Mouse (Mus musculus): ENCODE data around the gene Stag3. TPM values are rescaled to one million over a fixed set of nuclear protein-coding genes. Genes with fewer than 3 reads are reported as not detected.

Stag3 gene
- total and polyA plus RNA-seq, 3 experiments: 0.07 TPM; not detected in 2

GRCm38 (mm10) chr5:138299613-138300012 lies 19.6 kb downstream of the Stag3 start:
- Histone ChIP-seq H3K4me3 (ENCODE audit: control insufficient read depth in 1 of 2, insufficient read depth in 1 of 2, low read depth in 2 of 2, low read length in 2 of 2) (no peak overlapping the region), H3K36me3 (ENCODE audit: control insufficient read depth in 1 of 2, insufficient read depth in 2 of 2, low read length in 2 of 2) (no peaks in the 10 kb centered on the region), H3K9me3 (replicated peaks; ENCODE audit: insufficient read depth, low read length) (no peaks in the 10 kb centered on the region), H3K27me3 (ENCODE audit: control insufficient read depth in 1 of 2, insufficient read depth in 2 of 2, low read length in 2 of 2) (no peaks in the 10 kb centered on the region; a peak in 1 of 4 replicates), H3K9ac (ENCODE audit: control insufficient read depth, low read depth, low read length, poor library complexity, severe bottlenecking) (no peak overlapping the region), H3K4me1 (ENCODE audit: control insufficient read depth in 1 of 2, insufficient read depth in 2 of 2, low read length in 2 of 2) (no peaks in the 10 kb centered on the region), H3K79me2 (ENCODE audit: control insufficient read depth, insufficient read depth, low read length, poor library complexity) (no peaks in the 10 kb centered on the region), H3K27ac (ENCODE audit: control insufficient read depth, low read depth, low read length) (no peak overlapping the region)
- TF ChIP-seq RAD21 (IDR thresholded peaks at IDR 0.05; ENCODE audit: low read depth, low read length) (no peak), RCOR1 (IDR thresholded peaks at IDR 0.05; ENCODE audit: low read depth, low read length) (no peak), POLR2A (IDR thresholded peaks at IDR 0.05; ENCODE audit: control insufficient read depth in 1 of 2, insufficient read depth in 1 of 2, low read depth in 1 of 2, low read length in 2 of 2, poor library complexity in 1 of 2) (no peak), E2F4 (IDR thresholded peaks at IDR 0.05; ENCODE audit: borderline replicate concordance, low read depth, low read length) (no peak), ELF1 (IDR thresholded peaks at IDR 0.05; ENCODE audit: low read depth, low read length) (no peak)
- no peak for DNase-seq (ENCODE audit: low read depth, low spot score)

GRCm38 (mm10) chr5:138312795-138313194 lies 32.8 kb downstream of the Stag3 start:
- no peaks in the 10 kb centered on the region for H3K9me3 ChIP-seq (replicated peaks; ENCODE audit: insufficient read depth, low read length)
- H3K4me1 ChIP-seq (ENCODE audit: control insufficient read depth in 1 of 2, insufficient read depth in 2 of 2, low read length in 2 of 2): no peaks in the 10 kb centered on the region
- no peaks in the 10 kb centered on the region for H3K79me2 ChIP-seq (ENCODE audit: control insufficient read depth, insufficient read depth, low read length, poor library complexity)
- no peak for DNase-seq (ENCODE audit: low read depth, low spot score)
- no peak overlapping the region for H3K9ac ChIP-seq (ENCODE audit: control insufficient read depth, low read depth, low read length, poor library complexity, severe bottlenecking)
- H3K27me3 ChIP-seq (ENCODE audit: control insufficient read depth in 1 of 2, insufficient read depth in 2 of 2, low read length in 2 of 2): no peaks in the 10 kb centered on the region
- no peak overlapping the region for H3K4me3 ChIP-seq (ENCODE audit: control insufficient read depth in 1 of 2, insufficient read depth in 1 of 2, low read depth in 2 of 2, low read length in 2 of 2)
- no peak overlapping the region for H3K27ac ChIP-seq (ENCODE audit: control insufficient read depth, low read depth, low read length)
- no peaks in the 10 kb centered on the region for H3K36me3 ChIP-seq (ENCODE audit: control insufficient read depth in 1 of 2, insufficient read depth in 2 of 2, low read length in 2 of 2)
- TF ChIP-seq MYC (IDR thresholded peaks at IDR 0.05; ENCODE audit: low read depth, low read length): no peak
- TF ChIP-seq ELF1 (IDR thresholded peaks at IDR 0.05; ENCODE audit: low read depth, low read length): no peak
- TF ChIP-seq ETS1 (IDR thresholded peaks at IDR 0.05; ENCODE audit: low read depth, low read length): no peak
- TF ChIP-seq KAT2A (conservative IDR thresholded peaks at IDR 0.05; ENCODE audit: low read depth, low read length): no peak
- TF ChIP-seq USF1 (IDR thresholded peaks at IDR 0.05; ENCODE audit: low read depth, low read length): no peak
- no peak for TF ChIP-seq ZNF384 (IDR thresholded peaks at IDR 0.05; ENCODE audit: low read depth, low read length)
- TF ChIP-seq POLR2AphosphoS2 (IDR thresholded peaks at IDR 0.05; ENCODE audit: low read length): no peak
- no peak for TF ChIP-seq BHLHE40 (IDR thresholded peaks at IDR 0.05; ENCODE audit: borderline replicate concordance, low read depth, low read length)
- TF ChIP-seq MAZ (IDR thresholded peaks at IDR 0.05; ENCODE audit: low read depth, low read length): no peak
- no peak for TF ChIP-seq SIN3A (IDR thresholded peaks at IDR 0.05; ENCODE audit: low read length)
- TF ChIP-seq GABPA (IDR thresholded peaks at IDR 0.05; ENCODE audit: low read depth, low read length): no peak
- no peak for TF ChIP-seq EP300 (IDR thresholded peaks at IDR 0.05; ENCODE audit: low read depth in 1 of 2, low read length in 2 of 2)
- no peak for TF ChIP-seq USF2 (IDR thresholded peaks at IDR 0.05; ENCODE audit: borderline replicate concordance in 1 of 2, insufficient read depth in 1 of 2, low read depth in 1 of 2, low read length in 2 of 2)
- no peak for TF ChIP-seq ZKSCAN1 (IDR thresholded peaks at IDR 0.05; ENCODE audit: low read depth, low read length)
- no peak for TF ChIP-seq RCOR1 (IDR thresholded peaks at IDR 0.05; ENCODE audit: low read depth, low read length)
- TF ChIP-seq CTCF (IDR thresholded peaks at IDR 0.05 in 2 of 3, conservative IDR thresholded peaks at IDR 0.05 in 1 of 3; ENCODE audit: control insufficient read depth in 1 of 3, insufficient read depth in 1 of 3, low read depth in 2 of 3, low read length in 3 of 3, poor library complexity in 1 of 3, severe bottlenecking in 1 of 3): no peak
- no peak for TF ChIP-seq POLR2AphosphoS5 (IDR thresholded peaks at IDR 0.05; ENCODE audit: borderline replicate concordance, low read depth, low read length)
- TF ChIP-seq UBTF (IDR thresholded peaks at IDR 0.05; ENCODE audit: borderline replicate concordance, insufficient read depth, low read depth, low read length): no peak
- TF ChIP-seq RAD21 (IDR thresholded peaks at IDR 0.05; ENCODE audit: low read depth, low read length): no peak
- no peak for TF ChIP-seq MAFK (IDR thresholded peaks at IDR 0.05; ENCODE audit: borderline replicate concordance, low read depth, low read length)
